Mouse (Mus musculus) ES-E14 (cell line): ENCODE data around the gene Hspb1. TPM values are rescaled to one million over a fixed set of nuclear protein-coding genes. Genes with fewer than 3 reads are reported as not detected.

ENCODE experiments used
- DNase-seq: peaks from one replicate; pipeline ENCODE4 v3.0.0-alpha.2; 2013; ENCODE audit warnings: low read depth, low spot score
- H3K27ac ChIP-seq: 2 replicates; pipeline ENCODE4 v1.5.1; 2012; ENCODE audit warnings: low read depth, mild to moderate bottlenecking, low read length, moderate library complexity, mixed read lengths; ENCODE audit not compliant: poor library complexity, insufficient read depth, severe bottlenecking
- H3K36me3 ChIP-seq: 2 replicates; pipeline ENCODE4 v1.6.1; 2012; ENCODE audit warnings: mild to moderate bottlenecking, low read length, moderate library complexity, mixed read lengths; ENCODE audit not compliant: control insufficient read depth, poor library complexity, insufficient read depth, severe bottlenecking
- H3K4me1 ChIP-seq, 2 experiments: fragments of 150-350 bp in 1 of 2; sonication (generic) in 1 of 2; 2 replicates each; pipeline ENCODE4 v1.6.1; 2012; ENCODE audit warnings: low read length in 2 of 2, mild to moderate bottlenecking in 1 of 2, mixed read lengths in 1 of 2; ENCODE audit not compliant: control insufficient read depth in 2 of 2, insufficient read depth in 2 of 2, poor library complexity in 1 of 2
- H3K4me3 ChIP-seq, 2 experiments: fragments of 150-350 bp in 1 of 2; sonication (generic) in 1 of 2; 2 replicates each; pipeline ENCODE4 v1.5.1; 2012; ENCODE audit warnings: low read length in 2 of 2, low read depth in 1 of 2, mild to moderate bottlenecking in 1 of 2, mixed read lengths in 1 of 2; ENCODE audit not compliant: insufficient read depth in 1 of 2, poor library complexity in 1 of 2, severe bottlenecking in 1 of 2
- H3K9ac ChIP-seq: 2 replicates; pipeline ENCODE4 v1.6.1; 2012; ENCODE audit warnings: low read depth, mild to moderate bottlenecking, low read length, mixed read lengths; ENCODE audit not compliant: poor library complexity, insufficient read depth, severe bottlenecking
- H3K9me3 ChIP-seq: fragments of 150-350 bp; sonication (generic); 2 replicates; pipeline ENCODE4 v1.6.1; 2012; ENCODE audit warnings: low read depth, mild to moderate bottlenecking, low read length; ENCODE audit not compliant: control insufficient read depth, insufficient read depth
- CHD2 ChIP-seq: IDR thresholded peaks from 2 replicates; pipeline ENCODE4 v1.6.1; 2014; ENCODE audit warnings: mild to moderate bottlenecking, low read depth, low read length, inconsistent platforms
- HCFC1 ChIP-seq: IDR thresholded peaks from 2 replicates; pipeline ENCODE4 v1.6.1; 2012; ENCODE audit warnings: low read length, inconsistent platforms, borderline replicate concordance; ENCODE audit not compliant: insufficient read depth
- MAFK ChIP-seq: IDR thresholded peaks from 2 replicates; pipeline ENCODE4 v1.6.1; 2014; ENCODE audit warnings: mild to moderate bottlenecking, low read depth, low read length, inconsistent platforms; ENCODE audit not compliant: insufficient read depth
- ZC3H11A ChIP-seq: IDR thresholded peaks from 2 replicates; pipeline ENCODE4 v1.6.1; 2012; ENCODE audit warnings: low read depth, mild to moderate bottlenecking, inconsistent platforms, low read length, borderline replicate concordance
- ZNF384 ChIP-seq: IDR thresholded peaks from 2 replicates; pipeline ENCODE4 v1.6.1; 2012; ENCODE audit warnings: low read depth, low read length, inconsistent platforms
- in situ Hi-C, 2 experiments: fragments of 600-800 bp; cut with MboI; formaldehyde crosslinking; loops; one replicate each; pipeline ENCODE4 v1.15.1; 2025; ENCODE audit warnings: low sequenced_read_pairs in 2 of 2, inconsistent platforms in 1 of 2; ENCODE audit not compliant: unreplicated experiment in 2 of 2
- total RNA-seq: library from RNA; depleted of rRNA; stranded (reverse); fragments of 300-350 nt; gene quantifications from 2 replicates; pipeline ENCODE4 v1.2.3, GENCODE M21; 2012

Hspb1 gene
- total RNA-seq, 1 experiment: 878 TPM

DNA sequence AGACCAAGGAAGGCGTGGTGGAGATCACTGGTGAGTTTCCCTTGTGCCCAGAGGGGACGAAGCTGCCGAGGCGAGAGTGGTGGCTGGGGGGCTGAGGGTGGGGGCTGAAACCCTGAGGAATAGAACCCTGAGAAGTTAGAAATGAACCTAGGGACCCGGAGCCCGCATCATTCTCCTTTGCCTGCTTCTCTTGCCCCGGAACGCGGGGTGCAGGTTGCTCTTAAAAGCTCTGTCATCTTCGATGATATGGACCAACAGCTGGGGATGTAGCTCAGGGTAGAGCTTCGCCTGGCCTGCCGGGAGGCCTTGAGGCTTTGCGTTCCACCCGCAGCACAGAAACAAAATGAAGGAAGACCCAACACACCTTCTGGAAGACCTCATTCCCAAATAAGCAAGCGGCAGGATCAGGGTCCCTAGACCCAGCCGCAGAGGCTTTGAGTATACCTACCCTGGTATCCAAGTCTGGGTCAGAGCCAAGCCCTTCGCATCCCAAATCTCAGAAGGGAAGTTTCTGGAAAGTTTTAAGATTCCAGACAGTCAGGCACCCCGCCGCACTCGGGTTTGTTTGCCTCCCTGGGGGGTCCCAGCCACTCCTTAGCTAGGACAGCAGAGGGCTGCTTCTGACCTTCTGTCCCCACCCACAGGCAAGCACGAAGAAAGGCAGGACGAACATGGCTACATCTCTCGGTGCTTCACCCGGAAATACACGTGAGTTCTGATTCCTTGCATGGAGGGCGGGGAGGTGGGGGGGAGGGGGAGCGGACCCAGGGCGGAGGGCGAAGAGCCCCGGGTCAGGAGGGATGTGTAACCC, 891 bp downstream of the Hspb1 start:
- Histone ChIP-seq H3K4me1 (peaks cover 6 to 29% of the 10 kb centered on the region in 2 experiments; a peak in 3 of 4 replicates), H3K4me3 (peak overlapping the region; percentile 73 to 90), H3K9ac (peak overlapping the region; percentile 96), H3K9me3 (no peaks in the 10 kb centered on the region), H3K36me3 (peaks cover 5% of the 10 kb centered on the region), H3K27ac (peak overlapping the region; percentile 97)
- no peak for TF ChIP-seq ZNF384
- TF ChIP-seq MAFK: no peak
- no peak for TF ChIP-seq CHD2
- no peak for TF ChIP-seq ZC3H11A
- no peak for TF ChIP-seq HCFC1
- peak; percentile 68 for DNase-seq
- in situ Hi-C loops: no loop called here

DNA sequence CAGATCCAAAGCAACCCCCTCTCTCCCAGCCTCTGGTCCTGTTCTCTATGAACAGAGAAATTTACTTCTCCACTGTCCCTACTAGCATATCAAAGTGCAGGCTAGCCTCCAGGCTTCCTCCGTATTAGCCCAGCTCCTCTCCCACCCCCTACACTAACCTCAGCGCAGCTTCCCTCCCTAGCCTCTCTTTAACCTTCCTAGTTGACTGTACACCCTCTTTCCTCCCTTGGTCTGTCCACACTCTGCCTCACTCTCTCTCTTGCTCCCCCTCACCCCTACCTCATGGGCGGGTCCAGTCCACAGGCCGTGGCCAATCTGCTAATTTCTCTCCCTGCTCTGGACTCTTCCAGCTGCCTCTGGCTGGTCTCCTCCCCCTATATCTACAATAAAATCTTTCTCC, 2.6 kb downstream of the Hspb1 start:
- H3K4me3 ChIP-seq: no peak overlapping the region
- H3K9me3 ChIP-seq: no peaks in the 10 kb centered on the region
- no peak for TF ChIP-seq MAFK
- no peak for TF ChIP-seq ZC3H11A
- no peak for TF ChIP-seq HCFC1
- 0 out of 2 replicates have a peak, but pooled peaks have one; percentile 17 for TF ChIP-seq CHD2
- peak; percentile 65 for TF ChIP-seq ZNF384
- H3K9ac ChIP-seq: no peak overlapping the region
- no peak for DNase-seq
- H3K27ac ChIP-seq: peak overlapping the region; percentile 27; the same call in 1 of the 2 replicates
- peaks cover 5% of the 10 kb centered on the region for H3K36me3 ChIP-seq
- peaks cover 7 to 32% of the 10 kb centered on the region in 2 experiments; a peak in 3 of 4 replicates for H3K4me1 ChIP-seq
- in situ Hi-C loops: no loop called here

DNA sequence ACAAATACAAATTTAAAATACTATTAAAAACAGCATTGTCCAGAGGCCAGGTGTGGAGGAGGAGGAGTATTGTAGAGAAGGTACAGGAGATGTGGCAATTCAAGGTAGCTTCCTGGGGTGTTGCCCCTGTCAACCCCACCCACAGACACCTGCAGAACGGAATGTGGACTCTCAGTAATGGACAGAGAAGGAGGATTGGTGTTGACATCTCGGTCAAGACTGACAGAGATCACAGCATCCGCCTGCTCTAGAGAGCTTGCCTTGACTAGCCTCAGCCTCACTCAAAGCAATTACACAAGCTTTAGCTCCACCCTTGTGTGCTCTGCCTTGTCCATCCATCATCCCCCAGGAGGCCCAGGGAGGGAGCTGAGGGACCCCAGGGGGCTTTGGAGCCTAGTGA, 3.2 kb downstream of the Hspb1 start:
- Histone ChIP-seq H3K9me3 (no peaks in the 10 kb centered on the region), H3K27ac (peak overlapping the region; percentile 33; the same call in 1 of the 2 replicates), H3K4me3 (no peak overlapping the region), H3K9ac (peak overlapping the region; percentile 11; the same call in 1 of the 2 replicates), H3K4me1 (peaks cover 7 to 29% of the 10 kb centered on the region in 2 experiments; a peak in 3 of 4 replicates), H3K36me3 (peaks cover 5% of the 10 kb centered on the region)
- TF ChIP-seq CHD2 (no peak), ZC3H11A (no peak), ZNF384 (no peak), HCFC1 (no peak)
- DNase-seq: no peak
- in situ Hi-C loops: no loop called here

DNA sequence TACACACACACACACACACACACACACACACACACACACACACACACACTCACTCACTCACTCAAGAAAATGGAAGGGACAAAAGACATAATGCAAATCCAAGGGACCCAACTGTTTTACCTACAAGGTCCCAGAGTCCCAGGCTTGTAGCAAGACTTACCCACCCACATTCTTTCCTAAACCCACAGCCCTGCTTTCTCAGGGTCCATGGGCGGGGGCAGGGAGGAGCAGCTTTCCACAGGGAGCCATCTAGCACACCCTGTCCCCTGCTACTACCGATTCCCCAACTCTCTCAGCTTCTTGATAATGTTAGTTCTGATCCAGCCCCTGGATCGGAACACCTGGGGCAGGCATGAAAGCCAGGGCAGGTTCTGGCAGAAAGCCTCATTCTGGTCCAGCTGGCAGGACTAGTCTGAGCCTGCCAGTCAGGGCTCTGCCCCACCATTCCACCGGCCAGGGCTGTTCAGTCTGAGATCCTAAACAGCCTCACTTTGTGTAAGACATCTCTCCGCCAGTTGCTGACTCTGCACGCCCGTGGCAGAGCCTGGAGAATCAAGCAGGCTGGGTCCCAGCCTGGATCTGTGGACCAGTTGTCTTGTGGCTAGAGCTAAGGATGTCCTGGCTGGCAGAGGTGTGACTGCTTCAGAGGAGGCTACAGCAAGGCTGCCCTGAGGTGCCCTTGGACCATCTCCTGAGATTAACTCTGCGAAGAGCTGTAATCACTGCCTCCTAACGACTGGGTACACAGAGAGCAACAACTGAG, 5.1 kb downstream of the Hspb1 start:
- no peaks in the 10 kb centered on the region for H3K9me3 ChIP-seq
- TF ChIP-seq HCFC1 (no peak), CHD2 (no peak), MAFK (no peak), ZNF384 (no peak), ZC3H11A (no peak)
- DNase-seq: no peak
- peak overlapping the region; percentile 3; the same call in 1 of the 2 replicates for H3K9ac ChIP-seq
- peaks cover 7 to 37% of the 10 kb centered on the region in 2 experiments; a peak in 3 of 4 replicates for H3K4me1 ChIP-seq
- H3K36me3 ChIP-seq: peaks cover 5% of the 10 kb centered on the region
- H3K27ac ChIP-seq: no peak overlapping the region; the same call in 1 of the 2 replicates
- in situ Hi-C loops: no loop called here
- 0 out of 4 replicates have a peak overlapping the region, but pooled peaks have one; percentile 1 to 7 for H3K4me3 ChIP-seq
